Mouse (Mus musculus): Measurements from ENCODE around the gene Phf20. TPM values are rescaled to one million over a fixed set of nuclear protein-coding genes. Genes with fewer than 3 reads are reported as not detected.
"Not testable (repeated sequence)": the region's sequence is repeated elsewhere in the genome, so short reads cannot be mapped to it uniquely, and the experiment has no call there.

The Phf20 gene
- polyA plus RNA-seq, 1 experiment from 2014 or later = 55.5 TPM

DNA sequence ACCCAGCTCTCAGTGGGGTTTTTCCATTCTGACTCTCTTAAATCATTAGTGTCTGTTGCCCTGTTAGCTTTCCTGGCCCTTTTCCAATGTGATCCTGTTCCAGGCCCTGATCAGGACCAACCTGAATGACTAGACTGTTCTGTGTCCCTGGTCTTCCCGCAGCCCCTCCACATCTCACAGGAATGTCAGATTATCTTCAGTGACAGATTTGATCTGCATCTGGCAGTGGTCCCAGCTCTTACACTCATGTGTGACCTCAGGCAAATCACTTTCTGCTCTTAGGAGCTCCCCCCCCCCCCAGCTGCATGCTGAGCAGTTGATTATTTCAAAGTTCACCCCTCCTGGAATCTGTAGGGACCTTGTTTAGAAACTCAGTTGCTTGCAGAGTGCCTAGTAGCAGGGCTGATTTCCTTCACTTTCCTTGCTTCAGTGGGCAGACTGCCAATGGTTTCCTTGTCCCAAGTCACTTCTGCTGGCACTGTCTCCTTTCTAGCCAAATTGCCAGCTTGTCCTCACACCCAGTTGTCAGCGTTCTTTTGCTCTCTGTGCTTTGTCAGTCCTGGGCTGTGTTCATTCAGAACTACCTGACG lies 6.7 kb downstream of the Phf20 start:
- ATAC-seq (ENCODE audit: insufficient read depth, low FRiP score, low read depth) = peak; percentile 61; the same call in 1 of the 2 replicates
- Histone ChIP-seq H3K4me2 (no peak overlapping the region), H3K27me3 (replicated peaks) (no peaks in the 10 kb centered on the region), H3K9me3 (no peaks in the 10 kb centered on the region), H3K9ac (no peak overlapping the region), H3K4me3 (replicated peaks) (no peak overlapping the region), H3K4me1 (peaks cover 20% of the 10 kb centered on the region), H3K27ac (peak overlapping the region; percentile 80), H3K36me3 (no peaks in the 10 kb centered on the region)
- WGBS = 42% methylated on average over 3 of the region's 3 CpGs

- Histone ChIP-seq H3K27me3 (replicated peaks) (no peaks in the 10 kb centered on the region), H3K4me3 (replicated peaks) (no peak overlapping the region), H3K36me3 (no peaks in the 10 kb centered on the region), H3K9ac (no peak overlapping the region), H3K27ac (no peak overlapping the region), H3K9me3 (no peaks in the 10 kb centered on the region), H3K4me2 (no peak overlapping the region), H3K4me1 (peaks cover 14% of the 10 kb centered on the region; the same call in 1 of the 2 replicates)
- no peak for ATAC-seq (ENCODE audit: insufficient read depth, low FRiP score, low read depth)
- 89% methylated on average over 6 of the region's 6 CpGs for WGBS
Observed at GRCm38 (mm10) chr2:156203917-156204316, 7.7 kb downstream of the Phf20 start.

DNA sequence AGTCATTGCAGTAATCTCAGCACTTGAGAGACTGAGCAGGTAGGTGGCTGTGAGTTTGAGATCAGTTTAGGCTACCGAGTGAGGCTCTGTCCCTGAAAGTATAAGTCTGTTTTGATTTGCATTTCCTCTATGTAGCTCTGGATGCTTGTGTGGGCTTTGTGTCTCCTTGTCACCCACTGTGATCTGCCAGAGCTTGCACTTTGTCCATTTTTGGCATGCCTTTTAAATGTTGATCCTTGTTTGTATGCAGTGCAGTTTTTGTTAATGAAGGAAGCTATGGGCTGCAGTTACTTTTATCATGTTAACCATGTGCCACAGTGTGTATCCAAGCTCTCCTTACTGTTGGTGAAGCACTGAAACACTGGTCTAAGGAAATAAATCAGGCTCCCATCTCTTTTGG lies 21.5 kb downstream of the Phf20 start:
- Histone ChIP-seq H3K36me3 (no peaks in the 10 kb centered on the region), H3K4me3 (replicated peaks) (no peak overlapping the region), H3K27me3 (replicated peaks) (no peaks in the 10 kb centered on the region), H3K4me2 (no peak overlapping the region), H3K27ac (no peak overlapping the region), H3K9ac (no peak overlapping the region), H3K9me3 (no peaks in the 10 kb centered on the region), H3K4me1 (no peaks in the 10 kb centered on the region)
- 76% methylated on average over 1 of the region's 1 CpGs for WGBS
- ATAC-seq (ENCODE audit: insufficient read depth, low FRiP score, low read depth) = no peak

- H3K36me3 ChIP-seq = no peaks in the 10 kb centered on the region
Observed at GRCm38 (mm10) chr2:156222100-156222499, 25.8 kb downstream of the Phf20 start.

GRCm38 (mm10) chr2:156224043-156224442 lies 27.8 kb downstream of the Phf20 start:
- H3K4me1 ChIP-seq = no peaks in the 10 kb centered on the region
- H3K27me3 ChIP-seq (replicated peaks) = no peaks in the 10 kb centered on the region
- no peaks in the 10 kb centered on the region for H3K36me3 ChIP-seq
- H3K9ac ChIP-seq = no peak overlapping the region
- no peak overlapping the region for H3K27ac ChIP-seq
- H3K9me3 ChIP-seq = no peaks in the 10 kb centered on the region
- no peak overlapping the region for H3K4me3 ChIP-seq (replicated peaks)
- WGBS = 69% methylated on average over 5 of the region's 5 CpGs
- no peak overlapping the region for H3K4me2 ChIP-seq
- no peak for ATAC-seq (ENCODE audit: insufficient read depth, low FRiP score, low read depth)

More at GRCm38 (mm10) chr2:156222100-156222499, 25.8 kb downstream of the Phf20 start:
- Histone ChIP-seq H3K27me3 (replicated peaks) (no peaks in the 10 kb centered on the region), H3K4me3 (replicated peaks) (no peak overlapping the region), H3K4me2 (no peak overlapping the region), H3K9ac (no peak overlapping the region), H3K27ac (no peak overlapping the region), H3K9me3 (no peaks in the 10 kb centered on the region), H3K4me1 (no peaks in the 10 kb centered on the region)
- no peak for ATAC-seq (ENCODE audit: insufficient read depth, low FRiP score, low read depth)

DNA sequence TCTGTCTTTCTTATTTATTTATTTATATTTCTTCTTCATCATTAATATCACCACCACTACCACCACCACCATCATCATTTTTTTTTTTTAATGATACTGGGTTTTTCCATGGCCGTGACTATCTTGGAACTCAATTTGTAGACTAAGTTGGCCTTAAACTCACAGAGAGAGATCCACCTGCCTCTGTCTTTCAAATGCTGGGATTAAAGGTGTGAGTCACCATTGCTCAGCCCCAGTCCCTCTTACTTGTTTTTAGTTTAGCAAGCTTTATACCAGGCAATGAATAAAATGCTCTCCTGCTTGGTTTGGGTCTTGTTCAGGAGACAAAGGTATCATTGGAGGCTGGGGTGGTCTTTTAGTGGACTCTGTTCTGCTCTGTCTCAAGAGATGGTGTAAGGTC lies 31.4 kb downstream of the Phf20 start:
- no peak overlapping the region for H3K4me3 ChIP-seq (replicated peaks)
- WGBS = 90% methylated on average over 1 of the region's 1 CpGs
- ATAC-seq (ENCODE audit: insufficient read depth, low FRiP score, low read depth) = no peak
- no peaks in the 10 kb centered on the region for H3K9me3 ChIP-seq
- no peak overlapping the region for H3K9ac ChIP-seq
- no peak overlapping the region for H3K27ac ChIP-seq
- 0 out of 2 replicates have a peak, but pooled peaks cover 4% of the 10 kb centered on the region for H3K36me3 ChIP-seq
- H3K4me1 ChIP-seq = no peaks in the 10 kb centered on the region
- no peak overlapping the region for H3K4me2 ChIP-seq
- H3K27me3 ChIP-seq (replicated peaks) = no peaks in the 10 kb centered on the region

GRCm38 (mm10) chr2:156229171-156229570 lies 32.9 kb downstream of the Phf20 start:
- Histone ChIP-seq H3K9me3 (no peaks in the 10 kb centered on the region), H3K36me3 (0 out of 2 replicates have a peak, but pooled peaks cover 5% of the 10 kb centered on the region), H3K4me3 (replicated peaks) (no peak overlapping the region), H3K4me1 (no peaks in the 10 kb centered on the region), H3K27ac (no peak overlapping the region), H3K9ac (no peak overlapping the region), H3K4me2 (no peak overlapping the region), H3K27me3 (replicated peaks) (no peaks in the 10 kb centered on the region)
- ATAC-seq (ENCODE audit: insufficient read depth, low FRiP score, low read depth) = no peak
- WGBS = 88% methylated on average over 1 of the region's 1 CpGs

- H3K9me3 ChIP-seq = no peaks in the 10 kb centered on the region
- no peak for ATAC-seq (ENCODE audit: insufficient read depth, low FRiP score, low read depth)
- H3K4me1 ChIP-seq = no peaks in the 10 kb centered on the region
- H3K4me3 ChIP-seq (replicated peaks) = no peak overlapping the region
- no peaks in the 10 kb centered on the region for H3K27me3 ChIP-seq (replicated peaks)
- no peak overlapping the region for H3K9ac ChIP-seq
- H3K27ac ChIP-seq = no peak overlapping the region
- 0 out of 2 replicates have a peak, but pooled peaks cover 9% of the 10 kb centered on the region for H3K36me3 ChIP-seq
- H3K4me2 ChIP-seq = no peak overlapping the region
Observed at GRCm38 (mm10) chr2:156231340-156231739, 35.1 kb downstream of the Phf20 start.

DNA sequence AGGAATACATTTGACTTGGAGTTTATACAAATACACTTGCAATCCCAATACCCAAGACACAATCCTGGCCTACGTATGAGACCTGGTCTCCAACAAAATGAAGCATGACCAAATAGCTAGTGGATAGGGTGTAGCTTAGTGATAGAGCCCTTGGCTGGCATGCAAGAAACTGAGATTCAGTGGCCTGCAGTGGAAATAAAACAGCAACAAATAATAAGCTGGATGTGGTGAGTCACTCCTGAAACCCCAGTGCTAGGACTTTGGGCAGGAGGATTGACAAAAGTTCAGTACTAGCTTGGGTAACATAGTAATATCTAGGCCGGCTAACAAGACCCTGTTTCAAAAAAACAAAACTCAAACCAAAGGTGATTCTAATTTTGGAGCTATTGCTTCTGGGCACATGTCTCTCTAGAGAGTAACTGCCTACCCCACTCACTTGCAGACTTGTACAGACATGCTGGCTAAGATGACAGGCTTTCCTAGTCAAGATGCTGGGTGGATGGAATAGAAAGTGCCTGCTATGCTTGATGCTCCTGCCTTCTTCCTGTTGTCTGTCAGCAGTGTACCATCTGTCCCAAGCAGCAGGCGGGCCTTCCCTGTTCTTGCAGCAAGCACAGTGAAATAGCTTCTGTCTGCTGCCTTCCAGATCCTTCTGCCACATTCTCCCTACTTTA lies 37.1 kb downstream of the Phf20 start:
- Histone ChIP-seq H3K36me3 (0 out of 2 replicates have a peak, but pooled peaks cover 9% of the 10 kb centered on the region), H3K4me3 (replicated peaks) (no peak overlapping the region), H3K9ac (no peak overlapping the region), H3K27ac (no peak overlapping the region), H3K9me3 (no peaks in the 10 kb centered on the region), H3K27me3 (replicated peaks) (no peaks in the 10 kb centered on the region), H3K4me1 (no peaks in the 10 kb centered on the region), H3K4me2 (no peak overlapping the region)
- WGBS = 83% methylated on average over 3 of the region's 3 CpGs
- ATAC-seq (ENCODE audit: insufficient read depth, low FRiP score, low read depth) = no peak

DNA sequence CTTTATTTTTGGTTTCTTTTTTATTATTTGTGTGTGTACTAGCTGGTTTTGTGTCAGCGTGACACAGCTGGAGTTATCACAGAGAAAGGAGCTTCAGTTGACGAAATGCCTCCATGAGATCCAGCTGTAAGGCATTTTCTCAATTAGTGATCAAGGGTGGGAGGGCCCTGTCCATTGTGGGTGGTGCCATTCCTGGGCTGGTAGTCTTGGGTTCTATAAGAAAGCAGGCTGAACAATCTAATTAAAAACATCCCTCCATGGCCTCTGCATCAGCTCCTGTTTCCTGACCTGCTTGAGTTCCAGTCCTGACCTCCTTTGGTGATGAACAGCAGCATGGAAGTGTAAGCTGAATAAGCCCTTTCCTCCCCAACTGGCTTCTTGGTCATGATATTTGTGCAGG lies 37.8 kb downstream of the Phf20 start:
- H3K4me3 ChIP-seq (replicated peaks); H3K4me1 ChIP-seq; H3K36me3 ChIP-seq; H3K4me2 ChIP-seq; H3K27ac ChIP-seq; ATAC-seq (ENCODE audit: insufficient read depth, low FRiP score, low read depth); H3K27me3 ChIP-seq (replicated peaks); H3K9me3 ChIP-seq; H3K9ac ChIP-seq: not testable (repeated sequence)
- 83% methylated on average over 2 of the region's 2 CpGs for WGBS

DNA sequence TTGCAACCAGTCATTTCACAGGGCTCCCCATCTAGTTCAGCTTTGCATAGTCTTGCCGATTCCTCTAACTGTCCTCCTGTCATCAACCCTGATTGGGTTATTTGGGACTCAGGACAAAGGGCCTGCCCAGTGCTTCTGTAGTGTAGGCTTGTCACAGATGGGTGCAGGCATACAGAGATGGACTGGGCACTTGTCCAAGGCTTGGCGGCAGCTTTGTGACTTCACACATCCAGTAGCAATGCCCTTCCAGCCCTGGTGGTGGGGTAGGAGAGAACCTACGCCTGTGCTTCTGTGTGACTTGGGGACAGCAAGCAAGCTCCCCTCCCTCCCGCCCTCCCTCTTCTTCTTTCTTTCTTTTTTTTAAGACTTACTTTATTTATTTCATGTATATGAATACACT lies 39.6 kb downstream of the Phf20 start:
- Histone ChIP-seq H3K4me1 (no peaks in the 10 kb centered on the region), H3K27me3 (replicated peaks) (no peaks in the 10 kb centered on the region), H3K4me3 (replicated peaks) (no peak overlapping the region), H3K36me3 (0 out of 2 replicates have a peak, but pooled peaks cover 5% of the 10 kb centered on the region), H3K9me3 (no peaks in the 10 kb centered on the region), H3K4me2 (no peak overlapping the region), H3K27ac (no peak overlapping the region), H3K9ac (no peak overlapping the region)
- ATAC-seq (ENCODE audit: insufficient read depth, low FRiP score, low read depth) = no peak
- WGBS = 94% methylated on average over 4 of the region's 4 CpGs

GRCm38 (mm10) chr2:156241662-156242061 lies 45.4 kb downstream of the Phf20 start:
- no peak for ATAC-seq (ENCODE audit: insufficient read depth, low FRiP score, low read depth)
- Histone ChIP-seq H3K4me2 (no peak overlapping the region), H3K27me3 (replicated peaks) (no peaks in the 10 kb centered on the region), H3K9ac (no peak overlapping the region), H3K9me3 (no peaks in the 10 kb centered on the region), H3K4me3 (replicated peaks) (no peak overlapping the region), H3K27ac (no peak overlapping the region), H3K36me3 (0 out of 2 replicates have a peak, but pooled peaks cover 9% of the 10 kb centered on the region), H3K4me1 (no peaks in the 10 kb centered on the region)
- WGBS = 75% methylated on average over 2 of the region's 2 CpGs

Measured in stomach, embryonic 15.5 days (tissue).